Mouse (Mus musculus) forebrain, embryonic 15.5 days (tissue): ENCODE measurements around the gene Ugt1a9. TPM values are rescaled to one million over a fixed set of nuclear protein-coding genes. Genes with fewer than 3 reads are reported as not detected.

Experiments
- ATAC-seq: fragments of 200-750 bp; cut with Nextera tagmentation; replicated peaks from 2 replicates; pipeline ENCODE4 v1.8.0; 2017; ENCODE audit warnings: mild to moderate bottlenecking, moderate TSS enrichment, moderate library complexity
- H3K27ac ChIP-seq: fragments of 300-500 bp; sonication (generic); replicated peaks from 2 replicates; pipeline ENCODE4 v1.5.1; 2015; ENCODE audit warnings: mild to moderate bottlenecking, inconsistent platforms
- H3K27me3 ChIP-seq: fragments of 300-500 bp; sonication (generic); 2 replicates; pipeline ENCODE4 v1.6.1; 2015; ENCODE audit warnings: inconsistent platforms
- H3K36me3 ChIP-seq: fragments of 300-500 bp; sonication (generic); 2 replicates; pipeline ENCODE4 v1.6.1; 2015; ENCODE audit warnings: mild to moderate bottlenecking, inconsistent platforms
- H3K4me1 ChIP-seq: fragments of 300-500 bp; sonication (generic); 2 replicates; pipeline ENCODE4 v1.6.1; 2015; ENCODE audit warnings: inconsistent platforms
- H3K4me2 ChIP-seq: fragments of 300-500 bp; sonication (generic); replicated peaks from 2 replicates; pipeline ENCODE4 v1.6.1; 2015; ENCODE audit warnings: mild to moderate bottlenecking, inconsistent platforms
- H3K4me3 ChIP-seq: fragments of 300-500 bp; sonication (generic); 2 replicates; pipeline ENCODE4 v1.5.1; 2015; ENCODE audit warnings: mild to moderate bottlenecking, inconsistent platforms
- H3K9ac ChIP-seq: fragments of 300-500 bp; sonication (generic); replicated peaks from 2 replicates; pipeline ENCODE4 v1.6.1; 2015; ENCODE audit warnings: mild to moderate bottlenecking, inconsistent platforms
- H3K9me3 ChIP-seq: fragments of 300-500 bp; sonication (generic); 2 replicates; pipeline ENCODE4 v1.6.1; 2016; ENCODE audit warnings: inconsistent platforms
- WGBS: fragments of 180-500 bp; shearing (Covaris S2); methylation state at CpG from one replicate; pipeline ENCODE4 v1.1.7; 2015; ENCODE audit warnings: mixed read lengths; 5-methylcytosine and 5-hydroxymethylcytosine counted together
- polyA plus RNA-seq: library from polyadenylated mRNA; unstranded; fragments of >200 nt; fragmentation: Nextera tagmentation; extraction: Ambion mirVana; gene quantifications from 2 replicates; pipeline ENCODE4 v1.2.1, GENCODE M21; 2015

Gene Ugt1a9
- polyA plus RNA-seq, 1 experiment from 2014 or later, result not detected

DNA sequence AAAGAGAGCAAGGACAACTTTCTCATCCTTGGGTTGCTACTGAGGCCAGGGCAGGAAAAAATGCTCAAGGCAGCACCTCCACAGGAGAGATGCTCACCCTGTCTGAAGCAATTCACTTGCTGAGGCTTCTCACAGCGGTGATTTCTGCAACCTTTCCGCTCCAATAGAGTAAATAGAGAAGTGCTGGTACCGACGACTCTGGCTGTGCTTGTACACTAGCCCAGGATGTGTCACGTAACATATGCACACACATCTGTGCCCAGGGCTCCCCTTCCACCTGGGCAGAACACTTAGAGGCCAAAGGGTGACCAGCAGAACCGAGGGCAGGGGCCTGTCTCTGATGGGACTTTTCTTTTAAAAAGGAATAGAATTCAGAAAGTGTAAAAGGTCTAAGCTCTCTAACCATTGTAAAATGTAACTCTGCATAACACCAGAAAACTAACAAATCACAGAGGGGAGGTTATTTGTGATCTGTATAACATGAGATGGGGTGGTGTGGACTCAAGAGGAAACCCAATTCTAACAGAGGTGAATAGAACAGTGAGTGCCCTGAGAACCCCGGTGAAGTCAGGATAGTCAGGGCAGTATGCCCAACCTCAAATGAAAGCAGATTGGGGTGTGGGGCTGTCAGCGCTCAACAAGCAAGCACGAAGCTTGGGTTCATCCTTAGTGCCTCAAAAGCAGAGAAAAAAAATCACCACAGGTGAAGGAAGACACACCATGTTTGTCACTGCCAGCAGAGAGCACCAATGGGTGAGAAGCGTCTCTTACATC is 190.2 kb downstream of the Ugt1a9 start:
- H3K27ac ChIP-seq, result no peak overlapping the region
- no peak for ATAC-seq
- peaks cover 56% of the 10 kb centered on the region for H3K36me3 ChIP-seq
- H3K4me1 ChIP-seq, result no peaks in the 10 kb centered on the region
- 83% methylated on average over 10 of the region's 10 CpGs for WGBS
- no peak overlapping the region for H3K4me2 ChIP-seq
- no peaks in the 10 kb centered on the region for H3K27me3 ChIP-seq
- no peak overlapping the region for H3K9ac ChIP-seq
- H3K4me3 ChIP-seq, result no peak overlapping the region
- peaks cover 12% of the 10 kb centered on the region for H3K9me3 ChIP-seq

DNA sequence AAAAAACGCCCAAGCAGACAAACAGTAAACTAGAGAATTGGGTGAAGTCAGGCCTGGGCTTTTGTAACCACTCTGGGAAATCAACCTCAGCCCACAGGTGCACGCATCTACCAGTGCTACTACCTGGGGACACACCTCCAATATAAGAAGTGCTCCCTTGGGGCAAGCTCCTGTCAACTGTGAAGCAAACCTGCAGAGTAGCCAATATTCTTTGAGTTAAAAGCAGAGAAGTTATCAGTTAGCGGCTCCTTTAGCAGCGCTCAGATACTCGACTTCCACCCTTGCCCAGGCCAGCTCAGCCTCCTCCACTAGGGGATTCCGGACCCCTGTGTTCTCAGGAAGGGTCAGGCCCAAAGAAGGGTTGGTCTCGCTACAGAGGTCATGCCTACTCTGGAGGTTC is 191.1 kb downstream of the Ugt1a9 start:
- H3K9ac ChIP-seq, result no peak overlapping the region
- no peaks in the 10 kb centered on the region for H3K4me1 ChIP-seq
- no peak overlapping the region for H3K27ac ChIP-seq
- 90% methylated on average over 7 of the region's 7 CpGs for WGBS
- 0 out of 2 replicates have a peak, but pooled peaks cover 5% of the 10 kb centered on the region for H3K9me3 ChIP-seq
- no peak overlapping the region for H3K4me2 ChIP-seq
- peaks cover 65% of the 10 kb centered on the region for H3K36me3 ChIP-seq
- H3K27me3 ChIP-seq, result no peaks in the 10 kb centered on the region
- ATAC-seq, result no peak
- H3K4me3 ChIP-seq, result no peak overlapping the region

DNA sequence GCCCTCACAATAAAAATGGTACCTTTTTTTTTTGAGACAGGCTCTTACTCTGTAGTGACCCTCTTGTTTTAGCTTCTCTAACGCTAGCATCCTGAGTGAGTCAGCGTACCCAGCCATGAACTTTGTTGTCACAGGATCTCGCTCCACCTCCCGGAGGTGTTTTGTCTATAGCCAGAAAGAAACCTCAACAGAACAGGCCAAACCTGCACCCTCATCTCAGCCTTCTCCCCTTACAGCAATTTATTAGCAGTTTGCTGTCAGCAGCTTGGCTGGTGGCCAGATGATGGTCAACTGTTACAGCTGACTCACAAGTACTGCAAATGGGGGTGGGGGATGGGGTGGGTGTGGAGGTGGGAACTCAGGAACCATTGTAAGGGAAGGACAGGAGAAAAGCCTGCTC is 191.7 kb downstream of the Ugt1a9 start:
- H3K36me3 ChIP-seq, result peaks cover 71% of the 10 kb centered on the region
- WGBS, result 85% methylated on average over 4 of the region's 4 CpGs
- no peak overlapping the region for H3K4me2 ChIP-seq
- no peaks in the 10 kb centered on the region for H3K27me3 ChIP-seq
- no peak overlapping the region for H3K9ac ChIP-seq
- ATAC-seq, result no peak
- no peak overlapping the region for H3K4me3 ChIP-seq
- no peak overlapping the region for H3K27ac ChIP-seq
- H3K9me3 ChIP-seq, result 0 out of 2 replicates have a peak, but pooled peaks cover 5% of the 10 kb centered on the region
- no peaks in the 10 kb centered on the region for H3K4me1 ChIP-seq

DNA sequence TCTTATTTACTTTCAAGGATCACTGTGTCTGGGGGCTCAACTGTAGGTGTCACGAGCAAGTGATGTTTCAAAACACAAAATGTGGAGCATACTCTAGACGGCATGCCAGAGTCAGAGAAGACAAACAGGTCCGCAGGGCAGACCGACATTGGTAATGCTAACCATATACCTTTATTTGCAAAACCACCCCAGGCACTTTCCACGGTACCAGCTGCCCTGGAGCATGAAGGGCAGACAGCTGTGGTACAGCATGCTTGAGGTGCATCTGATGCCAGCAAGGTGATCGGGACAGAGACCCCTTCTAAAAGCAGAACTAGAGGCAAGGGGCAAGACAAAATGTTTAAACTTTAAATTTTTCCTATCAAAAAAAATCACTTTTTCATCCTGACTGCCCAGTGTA is 192.4 kb downstream of the Ugt1a9 start:
- 75% methylated on average over 6 of the region's 6 CpGs for WGBS
- H3K27ac ChIP-seq, result no peak overlapping the region
- H3K4me3 ChIP-seq, result no peak overlapping the region
- no peaks in the 10 kb centered on the region for H3K9me3 ChIP-seq
- peaks cover 78% of the 10 kb centered on the region for H3K36me3 ChIP-seq
- H3K4me2 ChIP-seq, result no peak overlapping the region
- H3K27me3 ChIP-seq, result no peaks in the 10 kb centered on the region
- no peak overlapping the region for H3K9ac ChIP-seq
- H3K4me1 ChIP-seq, result no peaks in the 10 kb centered on the region
- no peak for ATAC-seq

DNA sequence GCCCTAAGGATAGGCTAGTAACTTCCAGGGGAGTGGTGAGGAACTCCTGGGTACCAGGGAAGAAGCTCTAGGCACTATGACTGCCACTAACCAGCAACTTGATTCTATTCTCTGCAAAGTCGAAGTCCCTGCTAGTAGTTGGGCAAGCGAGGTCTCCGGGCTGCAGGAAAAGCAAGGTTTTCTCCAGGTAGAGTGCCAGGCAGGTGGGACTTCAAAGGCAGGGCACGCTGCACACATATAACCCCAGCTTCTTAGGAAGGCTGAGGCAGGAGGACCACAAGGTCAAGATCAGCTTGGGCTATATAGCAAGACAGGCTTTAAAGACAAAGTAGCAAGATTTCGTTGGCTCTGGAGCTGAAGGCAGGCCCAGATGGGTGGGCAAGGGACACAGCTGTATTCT is 193.2 kb downstream of the Ugt1a9 start:
- no peak overlapping the region for H3K4me2 ChIP-seq
- no peak overlapping the region for H3K9ac ChIP-seq
- H3K27ac ChIP-seq, result no peak overlapping the region
- no peaks in the 10 kb centered on the region for H3K4me1 ChIP-seq
- H3K4me3 ChIP-seq, result no peak overlapping the region
- no peaks in the 10 kb centered on the region for H3K27me3 ChIP-seq
- H3K9me3 ChIP-seq, result no peaks in the 10 kb centered on the region
- 91% methylated on average over 5 of the region's 5 CpGs for WGBS
- peaks cover 86% of the 10 kb centered on the region for H3K36me3 ChIP-seq
- ATAC-seq, result no peak

DNA sequence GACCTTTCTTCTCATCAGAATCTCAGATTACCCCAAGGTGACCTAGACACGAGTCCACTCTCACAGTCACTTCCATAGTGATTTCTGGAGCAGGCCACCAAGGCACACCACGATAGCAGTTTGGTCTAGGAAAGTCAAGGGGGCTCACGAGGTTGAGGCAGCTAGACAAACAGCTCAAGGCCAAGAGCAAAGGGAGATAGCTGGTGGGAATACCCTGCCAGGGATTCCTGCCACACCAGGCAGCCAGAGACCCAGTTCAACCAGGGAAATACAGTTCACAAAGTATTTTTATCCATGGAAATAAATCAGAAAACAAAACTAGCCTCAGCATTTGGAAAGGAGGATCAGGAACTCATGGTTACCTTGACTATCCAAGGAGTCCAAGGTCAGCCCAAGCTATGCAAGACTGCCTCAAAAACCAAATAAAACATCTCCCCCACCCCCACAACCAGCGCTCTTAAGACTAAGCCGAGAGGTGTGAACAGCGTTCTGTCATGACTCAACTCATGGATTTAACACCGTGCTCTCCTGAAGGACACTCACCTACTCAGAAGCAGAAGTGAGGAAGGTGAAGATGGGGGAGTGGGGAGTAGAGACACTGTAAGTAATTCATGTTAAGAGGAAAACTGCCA is 193.8 kb downstream of the Ugt1a9 start:
- no peak for ATAC-seq
- Histone ChIP-seq H3K36me3 (peaks cover 92% of the 10 kb centered on the region), H3K4me1 (no peaks in the 10 kb centered on the region)

DNA sequence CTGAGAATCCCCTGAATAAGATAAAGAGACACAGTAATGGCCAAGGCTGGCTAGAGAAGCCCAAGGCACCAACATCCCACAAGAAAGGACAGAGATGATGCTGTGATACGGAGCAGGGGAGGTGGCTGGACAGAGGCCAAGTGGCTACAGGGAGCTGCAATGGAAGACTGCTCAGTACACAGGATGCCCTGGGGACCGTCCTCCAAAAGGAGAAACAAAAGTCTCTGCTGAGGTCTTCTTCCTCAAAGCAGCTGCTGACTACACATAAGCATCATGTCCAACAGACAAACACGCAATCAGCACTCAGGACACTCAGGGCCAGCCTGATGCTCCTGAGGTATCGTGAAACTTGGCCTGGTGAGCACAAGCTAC is 194.3 kb downstream of the Ugt1a9 start:
- no peaks in the 10 kb centered on the region for H3K4me1 ChIP-seq
- H3K4me2 ChIP-seq, result no peak overlapping the region
- H3K36me3 ChIP-seq, result peaks cover 93% of the 10 kb centered on the region
- no peak overlapping the region for H3K9ac ChIP-seq
- no peak for ATAC-seq
- WGBS, result 78% methylated on average over 4 of the region's 4 CpGs
- H3K27me3 ChIP-seq, result no peaks in the 10 kb centered on the region
- no peak overlapping the region for H3K27ac ChIP-seq
- no peaks in the 10 kb centered on the region for H3K9me3 ChIP-seq
- no peak overlapping the region for H3K4me3 ChIP-seq

More for the DNA sequence above, 193.8 kb downstream of the Ugt1a9 start:
- Histone ChIP-seq H3K4me3 (no peak overlapping the region), H3K9ac (no peak overlapping the region), H3K4me2 (no peak overlapping the region), H3K27ac (no peak overlapping the region), H3K27me3 (no peaks in the 10 kb centered on the region), H3K9me3 (no peaks in the 10 kb centered on the region)
- 92% methylated on average over 7 of the region's 7 CpGs for WGBS

DNA sequence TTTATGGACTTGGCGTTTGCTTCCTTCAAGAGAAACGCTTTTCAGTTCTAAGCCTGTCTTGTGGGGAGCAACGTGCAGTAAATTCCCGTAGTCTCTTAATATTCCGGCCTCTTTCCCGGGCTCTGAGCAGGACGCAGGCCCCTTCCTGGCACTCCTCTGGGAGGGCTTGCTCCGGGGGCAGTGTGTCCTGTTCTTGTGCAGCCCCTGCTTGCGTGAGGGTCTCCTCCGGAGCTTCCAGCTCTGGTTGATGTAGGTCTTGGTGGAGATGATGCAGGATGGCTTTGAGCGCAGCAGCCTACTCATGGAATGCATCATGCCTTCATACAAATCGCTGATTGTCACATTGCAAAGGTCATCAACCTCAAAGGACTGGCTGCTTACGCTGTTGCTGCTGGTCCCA is 195.5 kb downstream of the Ugt1a9 start:
- Histone ChIP-seq H3K9me3 (no peaks in the 10 kb centered on the region), H3K9ac (no peak overlapping the region), H3K4me1 (no peaks in the 10 kb centered on the region), H3K4me3 (no peak overlapping the region), H3K36me3 (peaks cover 88% of the 10 kb centered on the region), H3K4me2 (no peak overlapping the region), H3K27me3 (no peaks in the 10 kb centered on the region), H3K27ac (no peak overlapping the region)
- ATAC-seq, result no peak
- WGBS, result 90% methylated on average over 13 of the region's 13 CpGs

DNA sequence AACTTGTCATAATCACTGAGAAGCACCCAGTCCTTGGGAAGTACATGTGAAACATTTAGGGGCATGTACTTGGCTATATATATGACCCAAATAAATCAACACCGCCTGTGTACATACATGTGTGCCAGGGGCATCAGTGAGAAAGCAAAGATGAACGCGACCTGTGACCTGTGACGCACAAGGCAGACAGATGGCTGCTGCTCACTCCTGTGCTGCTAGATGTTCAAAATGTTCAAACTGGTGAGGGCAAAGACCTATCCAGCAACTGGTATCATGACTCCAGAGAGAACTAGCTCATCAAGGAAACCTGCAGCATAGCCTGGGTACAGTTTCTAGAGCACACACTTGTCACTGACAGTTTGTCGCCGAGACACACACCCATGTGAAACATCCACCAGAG is 196.9 kb downstream of the Ugt1a9 start:
- H3K9me3 ChIP-seq, result no peaks in the 10 kb centered on the region
- no peak for ATAC-seq
- H3K4me2 ChIP-seq, result no peak overlapping the region
- no peak overlapping the region for H3K27ac ChIP-seq
- WGBS, result 94% methylated on average over 6 of the region's 6 CpGs
- H3K36me3 ChIP-seq, result peaks cover 81% of the 10 kb centered on the region
- H3K4me1 ChIP-seq, result no peaks in the 10 kb centered on the region
- H3K4me3 ChIP-seq, result no peak overlapping the region
- H3K9ac ChIP-seq, result no peak overlapping the region
- H3K27me3 ChIP-seq, result no peaks in the 10 kb centered on the region

DNA sequence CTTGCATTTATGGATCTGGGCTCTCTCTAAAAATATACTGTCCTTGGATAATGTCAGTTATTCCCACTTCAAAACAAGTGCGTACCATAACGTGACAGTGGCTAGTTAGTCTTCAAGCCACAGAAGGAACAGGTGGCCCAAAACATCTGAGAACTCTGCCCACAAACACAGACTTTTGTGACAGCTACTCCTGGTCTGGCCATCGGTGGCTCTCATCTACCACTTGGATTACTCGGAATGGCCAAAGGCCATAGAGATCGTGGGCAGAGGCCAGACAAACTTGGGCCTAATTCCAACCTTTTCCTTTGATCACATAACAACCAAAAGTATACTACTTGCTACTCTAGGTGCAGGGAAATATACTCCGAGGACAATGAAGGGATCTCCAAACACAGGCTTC is 197.5 kb downstream of the Ugt1a9 start:
- Histone ChIP-seq H3K9me3 (no peaks in the 10 kb centered on the region), H3K36me3 (peaks cover 80% of the 10 kb centered on the region), H3K4me2 (no peak overlapping the region), H3K9ac (no peak overlapping the region), H3K27me3 (no peaks in the 10 kb centered on the region), H3K4me3 (no peak overlapping the region), H3K4me1 (no peaks in the 10 kb centered on the region), H3K27ac (no peak overlapping the region)
- ATAC-seq, result no peak
- 89% methylated on average over 6 of the region's 6 CpGs for WGBS
